Mouse (Mus musculus) cerebellum, postnatal 14 days (tissue): Measurements from ENCODE around the gene Tnip1.

Source experiments
- DNase-seq, 2 experiments: peaks; one replicate each; pipeline ENCODE4 v3.0.0; 2021; ENCODE audit warnings: mixed read lengths in 2 of 2

Gene Tnip1

GRCm38 (mm10) chr11:54871831-54872537 lies 90.7 kb downstream of the Tnip1 start:
- no peak for DNase-seq

GRCm38 (mm10) chr11:54869318-54869717 lies 93.4 kb downstream of the Tnip1 start:
- DNase-seq = no peak

GRCm38 (mm10) chr11:54868445-54868844 lies 94.3 kb downstream of the Tnip1 start:
- DNase-seq = no peak

GRCm38 (mm10) chr11:54867903-54868434 lies 94.7 kb downstream of the Tnip1 start:
- DNase-seq = peak in 1 of 2 experiments; percentile 27

GRCm38 (mm10) chr11:54867049-54867385 lies 95.7 kb downstream of the Tnip1 start:
- DNase-seq = no peak

- peak; percentile 95 to 98 for DNase-seq
Measured at GRCm38 (mm10) chr11:54866119-54867048, 96.3 kb downstream of the Tnip1 start, which contains the start of gene Hint1. Gene Hint1 (plus strand): TSS chr11:54866383.

GRCm38 (mm10) chr11:54865330-54866085 lies 97.2 kb downstream of the Tnip1 start:
- DNase-seq = no peak

GRCm38 (mm10) chr11:54862621-54863520 lies 99.8 kb downstream of the Tnip1 start:
- peak; percentile 80 to 81 for DNase-seq

GRCm38 (mm10) chr11:54861471-54862420 lies 101.0 kb downstream of the Tnip1 start:
- DNase-seq = peak in 1 of 2 experiments; percentile 20
